Mouse (Mus musculus) lung, adult 18-20 months (tissue): ENCODE measurements around the gene Dram1.

Experiments
- DNase-seq, 2 experiments: peaks; one replicate each; pipeline ENCODE4 v3.0.0; 2022; ENCODE audit warnings: mixed read lengths in 2 of 2

Gene Dram1

DNA sequence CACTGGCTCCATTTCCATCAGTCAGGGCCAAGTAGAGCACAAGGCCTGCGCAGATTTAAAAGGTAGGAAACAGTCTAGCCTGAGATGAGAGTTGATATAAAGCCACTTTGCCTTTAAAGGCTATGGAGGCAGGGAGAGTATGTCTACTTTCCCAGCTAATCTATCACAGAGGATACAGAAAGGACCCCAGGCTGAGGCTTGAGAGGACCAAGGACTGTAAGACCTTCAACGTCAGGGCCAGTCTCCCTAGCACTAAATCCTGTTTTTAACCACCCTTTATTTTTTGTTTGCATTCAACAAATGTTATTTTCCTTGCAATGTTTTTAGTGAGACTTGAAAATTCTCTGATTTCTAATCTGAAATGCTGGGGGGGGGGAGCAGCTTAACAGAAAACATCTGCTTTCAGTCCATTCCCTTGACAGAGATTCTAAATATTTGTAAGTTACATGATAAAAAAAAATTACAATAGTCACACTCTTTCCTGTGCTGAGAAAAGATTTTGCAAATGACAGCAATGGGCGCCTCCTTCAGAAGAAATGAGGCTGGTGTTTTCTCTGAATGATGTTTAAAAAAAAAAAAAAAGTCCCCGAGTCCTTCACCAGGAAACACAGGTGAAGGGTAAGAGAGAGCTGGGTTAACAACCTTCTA, 94.4 kb downstream of the Dram1 start:
- no peak for DNase-seq

DNA sequence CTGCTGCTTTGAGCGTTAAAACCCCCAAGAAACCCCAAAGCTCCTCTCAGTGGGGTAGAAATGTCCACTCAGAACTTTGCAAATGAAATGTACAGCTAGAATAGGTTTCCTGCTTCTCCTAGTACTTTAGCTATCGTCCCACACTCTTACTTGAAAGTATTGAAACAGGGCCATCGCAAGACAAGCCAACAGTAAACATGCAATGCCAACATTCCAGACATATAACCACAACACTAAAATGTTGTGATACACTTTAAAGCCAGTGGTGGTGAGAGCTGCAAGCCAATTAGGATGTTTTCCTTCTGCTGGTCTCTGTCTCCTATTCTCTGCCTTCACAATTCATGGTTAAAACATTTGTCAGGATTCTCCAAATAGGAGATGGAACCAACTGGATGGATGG, 97.2 kb downstream of the Dram1 start:
- no peak for DNase-seq

DNA sequence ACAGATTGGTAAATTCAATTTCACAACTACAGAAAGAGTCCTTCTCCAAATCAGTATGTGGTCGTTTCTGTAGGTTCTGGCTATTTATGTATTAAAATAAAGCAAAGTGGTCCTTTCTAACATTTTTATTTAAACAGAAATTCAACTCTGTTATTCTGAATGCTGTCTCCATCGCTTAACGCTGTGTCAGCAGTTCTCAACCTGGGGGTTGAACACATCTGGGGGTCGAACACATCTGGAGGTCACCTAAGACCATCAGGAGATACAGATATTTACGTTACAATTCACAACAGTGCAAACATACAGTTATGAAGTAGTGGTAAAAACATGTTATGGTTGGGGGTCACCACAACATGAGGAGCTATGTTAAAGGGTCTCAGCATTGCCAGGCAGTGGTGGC, 104.8 kb downstream of the Dram1 start:
- DNase-seq: no peak
